Mouse (Mus musculus) natural killer cell, adult 2 months (primary cell): ENCODE data around the gene Pla2g10.
A peak's percentile ranks its signal among the peaks of the same experiment; 100 is the strongest.
"Not testable (repeated sequence)": the region's sequence is repeated elsewhere in the genome, so short reads cannot be mapped to it uniquely, and the experiment has no call there.

Source experiments
- DNase-seq, 2 experiments: peaks; one replicate each; pipeline ENCODE4 v3.0.0; 2022; ENCODE audit warnings: low spot score in 2 of 2

Pla2g10 gene

GRCm38 (mm10) chr16:13729428-13729827 lies 1.4 kb downstream of the Pla2g10 start:
- DNase-seq: no peak

- DNase-seq: no peak
These were observed 2.9 kb downstream of the Pla2g10 start for GRCm38 (mm10) chr16:13727811-13728335.

GRCm38 (mm10) chr16:13722937-13723336 lies 7.8 kb downstream of the Pla2g10 start:
- DNase-seq: no peak

DNA sequence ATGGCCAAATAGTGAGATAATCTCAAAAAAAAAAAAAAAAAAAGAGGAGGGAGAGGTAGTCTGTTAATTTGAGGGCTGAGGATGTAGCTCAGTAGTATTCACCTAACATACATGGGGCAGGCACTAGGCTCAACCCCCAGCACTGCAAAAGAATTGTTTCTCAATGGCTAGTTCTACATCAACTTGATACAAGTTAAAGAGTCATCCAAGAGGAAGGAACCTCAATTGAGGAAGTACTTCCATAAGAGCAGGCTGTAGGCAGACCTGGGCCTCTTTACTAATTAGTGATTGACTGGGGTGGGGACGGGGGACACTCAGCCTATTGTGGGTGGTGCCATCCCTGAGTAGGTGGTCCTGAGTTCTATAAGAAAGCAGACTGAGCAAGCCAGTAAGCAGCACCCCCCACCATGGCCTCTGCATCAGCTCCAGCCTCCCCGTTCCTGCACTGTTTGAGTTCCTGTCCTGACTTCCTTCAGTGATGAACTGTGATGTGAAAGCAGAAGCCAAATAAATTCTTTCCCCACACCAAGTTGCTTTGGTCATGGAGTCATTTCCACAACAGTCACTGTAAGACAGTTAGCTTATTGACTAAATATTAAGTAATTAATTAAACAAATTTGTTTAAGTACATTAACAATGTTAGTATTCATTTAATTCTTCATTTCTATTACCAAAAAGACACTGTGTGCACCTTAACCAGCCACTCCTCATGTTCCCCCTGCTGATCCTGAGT lies 13.8 kb downstream of the Pla2g10 start:
- DNase-seq: no peak

DNA sequence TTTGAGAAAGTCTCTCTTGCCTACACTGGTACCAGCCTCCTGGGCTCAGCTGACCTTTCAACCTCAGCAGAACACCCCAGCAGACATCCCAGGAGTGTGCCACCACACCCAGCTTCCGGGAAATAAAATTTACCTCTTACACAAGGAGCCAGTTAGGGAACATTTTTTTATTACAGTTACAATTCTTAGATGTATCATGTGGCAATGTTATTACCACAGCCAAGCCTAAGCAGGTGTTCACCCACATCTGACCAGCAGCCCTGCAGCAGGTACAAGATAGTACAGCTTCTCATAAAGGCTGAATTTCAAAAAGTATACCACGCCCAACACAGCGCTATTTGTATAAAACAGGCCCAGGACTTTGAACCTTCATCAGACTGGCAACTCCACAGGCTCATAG lies 15.9 kb downstream of the Pla2g10 start:
- no peak for DNase-seq

DNA sequence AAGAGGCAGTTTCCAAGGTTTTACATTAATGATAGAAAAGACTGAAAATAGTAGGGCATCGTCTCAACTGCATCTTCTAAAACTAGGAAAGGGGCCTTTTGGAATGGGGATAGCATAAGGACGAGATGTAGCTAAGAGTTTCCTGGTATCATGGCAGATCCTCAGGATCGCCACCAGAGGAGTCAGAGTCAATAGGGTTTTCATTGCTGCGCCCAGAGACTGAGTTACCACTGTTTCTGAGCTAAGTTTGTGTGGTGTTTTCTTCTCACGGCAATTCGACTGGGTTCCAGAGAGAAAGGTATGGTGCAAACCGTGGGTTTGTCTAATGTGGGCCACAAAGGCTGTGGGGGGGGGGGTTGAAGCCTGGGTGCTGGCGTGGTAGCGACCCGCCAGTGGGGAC lies 26.1 kb downstream of the Pla2g10 start:
- no peak for DNase-seq

DNA sequence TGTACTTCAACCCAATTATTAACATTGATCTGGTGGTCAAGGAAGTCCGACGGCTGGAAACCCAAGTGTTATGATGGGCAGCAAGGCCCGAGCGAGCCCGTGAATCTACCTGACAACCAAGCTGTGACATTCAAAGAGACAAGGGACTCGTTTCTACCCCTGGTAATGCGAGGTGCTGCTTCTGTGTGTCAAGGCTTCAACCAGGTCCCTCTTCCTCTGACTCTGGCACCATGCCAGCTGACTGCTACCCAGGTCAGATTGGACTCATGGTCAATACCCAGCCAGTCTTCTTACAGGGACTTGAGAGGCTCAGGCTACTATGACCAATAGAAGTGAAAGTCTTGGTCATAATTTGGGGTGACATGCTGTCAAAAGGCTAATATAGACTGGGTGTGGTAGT lies 28.6 kb downstream of the Pla2g10 start:
- DNase-seq: no peak

DNA sequence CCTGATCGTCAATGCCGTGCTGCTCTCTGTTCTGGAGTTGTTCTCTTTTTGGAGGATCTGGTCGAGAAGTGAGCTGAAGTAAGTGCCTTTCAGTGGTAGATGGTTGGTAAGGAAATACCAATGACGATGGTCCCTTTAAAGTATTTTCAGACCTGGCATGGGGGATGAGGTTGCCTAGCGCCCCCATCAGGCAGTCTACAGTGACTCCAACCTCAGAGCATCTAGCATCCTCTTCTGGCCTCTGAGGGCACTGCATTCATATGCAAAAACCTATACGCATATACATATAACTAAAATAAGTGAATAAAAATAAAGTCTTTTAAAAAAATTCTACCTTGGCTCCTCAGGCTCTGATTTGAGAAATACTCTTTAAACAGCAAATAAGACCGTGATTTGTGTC lies 31.8 kb downstream of the Pla2g10 start:
- no peak for DNase-seq

- no peak for DNase-seq
These were observed 52.0 kb downstream of the Pla2g10 start for GRCm38 (mm10) chr16:13678601-13679319.

GRCm38 (mm10) chr16:13674511-13674910 lies 56.3 kb downstream of the Pla2g10 start:
- DNase-seq: no peak

- DNase-seq: no peak
These were observed 57.7 kb downstream of the Pla2g10 start for GRCm38 (mm10) chr16:13673114-13673513.

- peak; percentile 72 to 76 for DNase-seq
These were observed 58.3 kb downstream of the Pla2g10 start for GRCm38 (mm10) chr16:13672386-13672898.

- DNase-seq: peak; percentile 87 to 91
These were observed 58.9 kb downstream of the Pla2g10 start, which contains the start of the genes Bfar and 3110001I22Rik for GRCm38 (mm10) chr16:13671685-13672385. Bfar (plus strand) TSS chr16:13671858. 3110001I22Rik (plus strand) TSS chr16:13671929.

DNA sequence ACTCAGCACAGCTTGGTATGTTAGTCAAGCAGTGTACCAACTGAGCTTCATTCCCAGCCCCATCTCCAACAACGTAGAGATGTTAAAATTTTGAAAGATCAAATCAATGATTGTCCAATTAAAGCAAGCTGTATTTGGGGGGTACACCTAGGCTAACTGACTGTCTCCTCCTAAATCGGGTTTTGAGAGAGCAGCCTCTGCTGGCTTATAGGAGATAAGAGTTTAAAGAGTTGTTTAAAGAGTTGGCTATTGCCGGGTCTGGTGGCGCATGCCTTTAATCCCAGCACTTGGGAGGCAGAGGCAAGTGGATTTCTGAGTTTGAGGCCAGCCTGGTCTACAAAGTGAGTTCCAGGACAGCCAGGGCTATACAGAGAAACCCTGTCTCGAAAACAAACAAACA lies 59.9 kb downstream of the Pla2g10 start:
- DNase-seq: not testable (repeated sequence)

GRCm38 (mm10) chr16:13669282-13669681 lies 61.5 kb downstream of the Pla2g10 start:
- DNase-seq: no peak

GRCm38 (mm10) chr16:13668402-13669108 lies 62.2 kb downstream of the Pla2g10 start:
- no peak for DNase-seq

DNA sequence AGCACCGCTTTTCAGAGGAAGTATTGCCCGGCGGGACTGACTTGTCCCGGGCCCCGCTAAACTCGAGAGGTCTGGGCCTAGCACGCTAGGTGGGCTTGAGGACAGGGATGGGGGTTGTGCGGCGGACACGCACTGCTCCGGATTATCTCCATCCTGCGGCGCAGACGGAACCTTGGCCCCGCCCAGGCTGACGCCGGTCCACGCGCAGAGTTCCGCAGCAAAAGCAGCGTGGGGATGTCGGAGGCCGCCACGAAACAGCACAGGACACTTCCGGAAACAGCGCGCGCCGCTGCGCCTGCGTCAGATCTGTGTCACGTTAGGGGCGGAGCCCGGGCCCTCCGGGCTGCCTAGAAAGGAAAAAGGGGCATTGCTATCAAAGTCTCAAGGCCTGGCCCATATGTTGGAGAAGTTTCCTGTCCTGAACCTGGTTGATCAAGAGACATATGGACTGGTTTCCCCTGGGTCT lies 62.9 kb downstream of the Pla2g10 start, which contains the start of gene Parn:
Parn (minus strand) TSS at position 293 of the 466 bp plus-strand sequence.
- DNase-seq: peak; percentile 93 to 95
